Mouse (Mus musculus): Measurements from ENCODE around the gene Sap18b.
"Not testable (repeated sequence)": the region's sequence is repeated elsewhere in the genome, so short reads cannot be mapped to it uniquely, and the experiment has no call there.

Sap18b gene

GRCm38 (mm10) chr8:95822096-95822495 is 3.0 kb upstream of the Sap18b start:
- DNase-seq (ENCODE audit: low read depth): no peak

- no peak for DNase-seq (ENCODE audit: low read depth)
Observed at GRCm38 (mm10) chr8:95822699-95823098, 2.4 kb upstream of the Sap18b start.

GRCm38 (mm10) chr8:95830144-95830543 is 5.0 kb downstream of the Sap18b start:
- no peak for DNase-seq (ENCODE audit: low read depth)

GRCm38 (mm10) chr8:95832603-95833434 is 7.7 kb downstream of the Sap18b start:
- DNase-seq (ENCODE audit: low read depth): peak; percentile 92

GRCm38 (mm10) chr8:95833435-95833984 is 8.4 kb downstream of the Sap18b start:
- no peak for DNase-seq (ENCODE audit: low read depth)

- DNase-seq (ENCODE audit: low read depth): no peak
Observed at GRCm38 (mm10) chr8:95835891-95836290, 10.7 kb downstream of the Sap18b start.

GRCm38 (mm10) chr8:95837266-95837665 is 12.1 kb downstream of the Sap18b start:
- no peak for DNase-seq (ENCODE audit: low read depth)

- no peak for DNase-seq (ENCODE audit: low read depth)
Observed at GRCm38 (mm10) chr8:95839289-95839688, 14.1 kb downstream of the Sap18b start.

GRCm38 (mm10) chr8:95841436-95841835 is 16.3 kb downstream of the Sap18b start:
- no peak for DNase-seq (ENCODE audit: low read depth)

- DNase-seq (ENCODE audit: low read depth): no peak
Observed at GRCm38 (mm10) chr8:95843968-95844367, 18.8 kb downstream of the Sap18b start.

- DNase-seq (ENCODE audit: low read depth): no peak
Observed at GRCm38 (mm10) chr8:95845026-95845425, 19.9 kb downstream of the Sap18b start.

GRCm38 (mm10) chr8:95848061-95848551 is 23.0 kb downstream of the Sap18b start:
- DNase-seq (ENCODE audit: low read depth): no peak

GRCm38 (mm10) chr8:95848734-95849464 is 23.8 kb downstream of the Sap18b start:
- DNase-seq (ENCODE audit: low read depth): no peak

GRCm38 (mm10) chr8:95850326-95850725 is 25.2 kb downstream of the Sap18b start:
- DNase-seq (ENCODE audit: low read depth): no peak

GRCm38 (mm10) chr8:95852290-95852689 is 27.1 kb downstream of the Sap18b start:
- DNase-seq (ENCODE audit: low read depth): peak; percentile 95

- DNase-seq (ENCODE audit: low read depth): peak; percentile 89
Observed at GRCm38 (mm10) chr8:95853102-95853843, 28.1 kb downstream of the Sap18b start, which contains the start of gene Slc38a7. Gene Slc38a7, minus strand, starts transcription at chr8:95853539.

- no peak for DNase-seq (ENCODE audit: low read depth)
Observed at GRCm38 (mm10) chr8:95854174-95854573, 29.0 kb downstream of the Sap18b start.

GRCm38 (mm10) chr8:95863761-95864440 is 38.8 kb downstream of the Sap18b start:
- not testable (repeated sequence) for DNase-seq (ENCODE audit: low read depth)

- DNase-seq (ENCODE audit: low read depth): not testable (repeated sequence)
Observed at GRCm38 (mm10) chr8:95864851-95865250, 39.7 kb downstream of the Sap18b start.

GRCm38 (mm10) chr8:95871690-95872089 is 46.5 kb downstream of the Sap18b start:
- DNase-seq (ENCODE audit: low read depth): no peak

GRCm38 (mm10) chr8:95875270-95875669 is 50.1 kb downstream of the Sap18b start:
- no peak for DNase-seq (ENCODE audit: low read depth)

Data from NIH3T3 (cell line).